Mouse (Mus musculus) heart, postnatal 25 days (tissue): ENCODE results near the gene Rps12. TPM values are rescaled to one million over a fixed set of nuclear protein-coding genes. Genes with fewer than 3 reads are reported as not detected.

Source experiments
- DNase-seq: peaks from one replicate; pipeline ENCODE4 v3.0.0; 2022; ENCODE audit warnings: low spot score
- intact Hi-C: fragments of 180-260 bp; cut with DNase I; formaldehyde crosslinking; loops from one replicate; pipeline ENCODE4 v1.15.1; 2025
- total RNA-seq, 2 experiments: library from RNA; stranded (reverse); gene quantifications; 2 replicates each; pipeline ENCODE4 v1.2.3; 2021

Rps12 gene
- total RNA-seq = 100 to 1,000 TPM; 173 to 245 TPM

DNA sequence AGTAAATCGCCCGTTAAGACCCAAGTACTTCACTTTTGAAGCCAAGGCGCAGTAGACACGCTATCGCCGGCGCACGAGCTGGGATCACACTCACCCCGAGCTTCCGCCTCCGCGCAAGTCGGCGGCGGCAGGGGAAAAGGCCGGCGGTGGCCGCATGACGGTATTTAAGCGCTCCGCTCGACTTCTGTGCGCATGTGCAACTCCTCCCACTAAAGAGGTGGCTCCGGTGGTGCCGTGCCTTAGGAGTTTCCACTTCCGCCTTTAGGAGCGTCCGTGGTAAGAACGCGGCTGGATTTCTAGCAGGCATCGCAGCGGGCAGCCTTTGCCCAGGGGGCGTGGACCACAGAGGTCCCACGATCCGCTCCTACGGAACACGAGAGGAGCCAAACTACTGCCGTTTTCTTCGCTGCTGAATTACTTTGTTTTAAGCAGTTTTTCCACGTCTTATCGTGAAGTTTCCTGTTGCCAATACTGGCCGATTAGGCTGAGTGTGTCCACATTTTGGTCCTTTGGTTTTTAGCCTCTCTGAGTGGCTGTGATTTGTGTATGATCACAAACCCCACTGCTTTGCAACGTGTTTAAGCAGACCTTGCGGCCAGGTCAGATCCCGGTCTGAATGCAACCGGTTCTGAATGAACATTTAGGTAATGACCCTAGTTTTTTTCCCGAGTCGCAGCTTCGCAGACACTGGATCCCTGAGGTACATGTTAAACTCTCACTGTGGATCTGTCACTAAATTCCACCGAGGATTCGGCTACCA is at the start of gene Rps12:
Gene Rps12 (minus strand): TSS at position 214 of the 760 bp plus-strand sequence.
- intact Hi-C loops = no loop called here
- DNase-seq = peak; percentile 98

DNA sequence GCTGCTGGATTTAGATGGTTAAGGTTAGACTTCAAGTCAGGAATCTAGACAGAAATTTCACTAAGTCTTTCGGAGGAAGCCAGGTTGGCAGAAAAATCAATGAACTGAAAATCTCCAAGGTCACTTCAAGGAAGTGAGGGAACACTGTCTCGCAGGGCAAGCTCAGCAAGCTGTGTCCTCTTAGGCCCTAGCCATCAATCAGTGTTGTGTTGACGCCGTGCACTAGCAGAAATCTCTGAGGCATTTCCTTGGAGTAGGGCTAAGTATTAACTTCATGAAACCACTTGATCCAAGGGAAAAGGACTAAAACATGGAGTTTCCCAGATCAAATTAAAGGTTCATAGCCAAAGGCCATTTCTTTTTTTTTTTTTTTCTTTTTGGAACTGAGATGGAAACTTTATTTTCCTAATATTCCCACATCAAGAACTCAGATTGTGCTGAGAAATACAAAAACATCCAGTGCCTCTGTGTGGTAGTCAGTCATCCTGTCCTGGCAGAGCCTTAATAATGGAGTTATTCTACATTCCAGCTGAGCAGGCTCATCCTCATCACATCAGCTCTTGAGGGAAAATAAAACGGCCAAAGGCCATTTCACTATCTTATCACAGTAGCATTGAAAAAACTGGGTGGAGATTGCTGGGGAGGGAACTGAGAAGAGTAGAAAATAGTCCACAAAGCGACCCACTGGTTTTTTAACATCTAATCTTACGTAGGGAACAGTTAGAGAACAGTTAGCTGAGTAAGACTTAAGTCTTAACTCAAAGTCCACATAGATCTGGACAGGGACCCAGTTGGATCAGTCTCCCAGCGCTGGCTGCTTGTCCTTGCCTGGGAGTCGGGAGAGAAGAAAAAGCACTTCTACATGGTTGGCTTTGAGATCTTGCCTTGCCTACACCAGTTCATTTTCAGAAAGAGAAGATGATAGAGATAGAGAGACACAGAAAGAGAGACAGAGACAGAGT is 49.2 kb upstream of the Rps12 start:
- intact Hi-C loops = no loop called here
- no peak for DNase-seq

DNA sequence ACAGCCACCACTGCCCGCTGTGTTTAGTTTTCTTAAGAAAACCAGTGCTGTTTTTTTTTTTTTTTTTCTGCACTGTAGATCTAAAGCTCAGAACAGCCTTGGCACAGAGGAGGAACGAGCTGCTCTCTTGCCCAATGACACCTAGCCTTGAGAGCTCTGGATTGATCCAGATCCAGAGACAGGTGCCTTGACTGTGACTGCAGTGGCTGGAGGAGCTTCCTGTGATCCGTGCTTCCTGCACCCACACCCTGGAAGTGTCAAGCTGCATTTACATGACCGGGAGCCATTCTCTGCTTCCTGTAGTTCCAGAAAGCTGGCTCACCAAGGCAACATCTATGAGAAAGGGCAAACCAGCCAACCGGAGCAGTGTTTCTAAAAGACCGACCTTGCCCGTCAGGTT is 39.4 kb upstream of the Rps12 start:
- intact Hi-C loops = no loop called here
- no peak for DNase-seq

DNA sequence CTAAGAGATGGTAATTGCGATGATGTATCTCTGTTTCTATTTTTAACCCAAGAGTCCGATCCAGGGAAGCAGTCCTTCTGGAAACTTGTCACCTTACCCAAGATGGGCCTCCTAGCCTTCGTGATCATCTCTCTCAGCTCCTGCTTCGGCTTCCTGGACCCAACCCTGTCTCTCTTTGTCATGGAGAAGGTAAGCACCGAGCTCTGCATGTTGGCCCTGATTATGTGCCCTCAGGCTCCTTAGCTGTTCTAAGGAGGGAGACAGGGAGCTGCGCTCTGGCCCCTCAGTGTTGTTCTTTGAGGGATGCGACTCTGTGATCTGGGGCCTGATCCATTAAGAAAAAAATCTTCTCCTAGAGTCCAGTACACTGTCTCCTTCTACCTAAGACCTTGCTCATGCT is 29.2 kb upstream of the Rps12 start:
- intact Hi-C loops = loop anchor here (10.0 kb wide), 2 partner anchors 159 to 479 kb away; partner anchors contain the start of gene Taar5
- DNase-seq = no peak

DNA sequence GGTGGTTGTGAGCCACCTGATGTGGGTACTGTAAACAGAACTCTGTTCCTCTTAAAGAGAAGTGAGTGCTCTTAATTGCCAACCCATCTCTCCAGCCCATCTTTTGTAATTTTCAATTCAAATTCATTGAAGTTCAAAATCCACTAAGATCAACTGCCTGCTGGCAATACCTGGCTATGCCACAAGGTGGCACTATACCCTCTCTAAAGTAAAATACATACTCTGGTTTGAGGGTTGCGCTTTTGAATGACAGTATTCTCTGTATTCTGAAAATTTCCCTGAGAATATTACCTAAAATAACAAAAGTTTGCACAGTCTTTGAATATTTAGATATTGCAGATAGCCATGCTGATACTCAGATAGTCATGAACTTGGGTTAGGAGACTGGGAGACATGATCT is 28.1 kb upstream of the Rps12 start:
- no peak for DNase-seq
- intact Hi-C loops = loop anchor here (1.0 to 10.0 kb wide), 3 partner anchors 160 to 480 kb away; partner anchors contain the start of gene Taar5

DNA sequence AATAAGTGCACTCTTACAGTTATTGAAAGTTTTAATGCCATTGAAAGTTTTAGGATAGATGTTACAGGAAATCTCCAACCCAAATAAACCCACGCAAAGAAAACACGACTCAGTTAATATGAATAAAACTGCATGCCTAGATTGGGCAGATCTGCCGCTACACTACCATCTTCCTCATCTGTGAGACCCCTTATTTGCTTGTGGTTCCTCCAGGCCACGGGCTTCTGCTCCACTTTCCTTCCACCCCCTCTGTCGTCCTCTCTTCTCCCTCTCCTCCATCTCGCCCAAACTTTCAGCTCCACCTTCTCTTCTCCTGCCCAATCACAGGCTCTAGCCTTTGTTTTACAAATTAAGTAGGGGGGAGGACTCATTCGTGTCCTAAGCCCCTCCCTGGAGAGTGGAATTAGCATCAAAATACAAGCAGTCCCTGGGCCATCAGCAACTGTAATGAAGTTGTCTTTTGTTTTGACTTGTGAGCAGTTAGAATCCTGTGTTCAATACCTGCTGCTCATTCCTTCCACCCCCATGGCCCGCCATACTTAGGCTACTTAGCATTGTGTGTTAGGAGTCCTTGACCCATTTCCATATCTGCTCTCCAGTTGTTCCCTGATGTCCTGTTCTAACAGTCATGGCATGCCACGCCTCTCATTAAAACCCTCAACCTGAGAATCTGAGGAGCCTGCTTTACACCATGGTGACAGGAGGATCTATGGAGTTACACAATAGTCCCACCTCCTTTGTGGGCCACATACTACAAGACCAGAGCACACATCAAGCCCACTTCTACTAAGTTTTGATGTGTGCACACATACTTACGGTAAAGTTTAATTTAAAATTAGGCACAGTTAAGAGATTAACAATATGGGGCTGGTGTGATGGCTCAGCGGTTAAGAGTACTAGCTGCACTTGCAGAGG is 26.0 kb upstream of the Rps12 start:
- intact Hi-C loops = loop anchor here (2.0 to 10.0 kb wide), 3 partner anchors 162 to 482 kb away; partner anchors contain the start of gene Taar5
- DNase-seq = no peak

DNA sequence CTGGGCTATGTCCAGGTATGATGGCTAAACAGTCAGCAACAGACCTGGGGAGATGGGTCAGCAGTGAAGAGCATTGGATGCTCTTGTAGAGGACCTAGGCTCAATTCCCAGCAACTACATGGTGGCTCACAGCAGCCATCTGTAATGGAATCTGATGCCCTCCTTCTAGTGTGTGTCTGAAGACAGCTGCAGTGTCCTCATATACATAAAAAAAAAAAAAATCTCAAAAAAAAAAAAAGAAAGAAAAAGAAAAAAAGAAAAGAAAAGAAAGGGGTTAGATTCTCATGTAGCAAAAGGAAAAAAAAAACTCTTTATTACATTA is 25.3 kb upstream of the Rps12 start:
- intact Hi-C loops = loop anchor here (2.0 to 10.0 kb wide), 3 partner anchors 162 to 482 kb away; partner anchors contain the start of gene Taar5
- DNase-seq = no peak

DNA sequence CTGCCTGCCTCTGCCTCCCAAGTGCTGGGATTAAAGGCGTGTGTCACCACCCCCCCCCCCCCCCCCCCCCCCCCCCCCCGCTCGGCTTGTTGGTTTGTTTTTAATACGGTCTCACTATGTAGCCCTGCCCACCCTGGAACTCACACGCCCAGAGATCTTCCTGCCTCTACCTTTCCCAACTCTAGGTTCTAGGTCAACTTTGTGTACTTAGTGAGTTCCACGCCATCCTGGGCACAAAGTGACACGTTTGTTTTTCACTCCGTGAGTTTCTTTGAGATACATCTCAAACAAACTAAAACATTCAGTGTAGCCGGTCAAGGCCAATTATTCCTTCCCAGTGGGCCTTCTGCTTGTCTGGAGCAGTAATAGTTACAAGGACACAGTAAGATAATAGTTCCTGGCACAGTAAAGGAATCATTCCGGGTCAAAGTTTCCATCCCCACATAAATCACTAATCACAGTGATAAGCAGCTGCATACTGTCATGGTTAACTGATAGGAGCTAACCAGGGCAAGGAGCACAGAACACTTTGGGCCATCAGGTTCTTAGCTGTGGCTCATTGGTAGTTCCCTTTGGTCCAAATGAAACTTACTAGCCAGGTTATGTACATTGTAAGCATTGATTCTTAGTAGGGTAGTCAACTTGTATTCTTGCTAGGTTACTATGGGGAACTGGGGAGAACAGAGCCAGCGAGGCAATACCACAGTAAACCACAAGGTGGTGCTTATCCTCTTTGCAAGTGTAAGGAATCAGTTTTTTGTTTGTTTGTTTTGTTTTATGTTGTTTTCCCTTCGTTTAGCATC is 24.8 kb upstream of the Rps12 start:
- DNase-seq = no peak
- intact Hi-C loops = loop anchor here (2.0 to 10.0 kb wide), 3 partner anchors 163 to 483 kb away; partner anchors contain the start of gene Taar5

DNA sequence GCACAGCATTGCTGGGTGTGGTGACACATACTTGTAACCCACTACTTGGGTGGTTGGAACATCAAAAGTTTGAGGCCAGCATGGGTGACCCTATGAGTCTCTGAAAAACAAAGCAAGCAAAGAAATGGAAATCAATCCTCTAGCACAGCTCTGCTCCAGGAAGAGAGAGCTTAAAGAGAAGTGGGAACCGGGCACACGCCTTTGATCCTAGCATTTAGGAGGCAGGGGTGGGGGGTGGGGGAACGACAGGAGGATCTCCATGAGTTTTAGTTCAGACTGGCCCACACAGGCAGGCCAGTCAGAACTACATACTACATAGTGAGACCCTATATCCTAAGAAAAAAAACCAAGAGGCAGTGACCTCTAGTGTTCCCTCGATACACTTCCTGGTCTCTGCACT is 19.1 kb upstream of the Rps12 start:
- DNase-seq = no peak
- intact Hi-C loops = no loop called here

DNA sequence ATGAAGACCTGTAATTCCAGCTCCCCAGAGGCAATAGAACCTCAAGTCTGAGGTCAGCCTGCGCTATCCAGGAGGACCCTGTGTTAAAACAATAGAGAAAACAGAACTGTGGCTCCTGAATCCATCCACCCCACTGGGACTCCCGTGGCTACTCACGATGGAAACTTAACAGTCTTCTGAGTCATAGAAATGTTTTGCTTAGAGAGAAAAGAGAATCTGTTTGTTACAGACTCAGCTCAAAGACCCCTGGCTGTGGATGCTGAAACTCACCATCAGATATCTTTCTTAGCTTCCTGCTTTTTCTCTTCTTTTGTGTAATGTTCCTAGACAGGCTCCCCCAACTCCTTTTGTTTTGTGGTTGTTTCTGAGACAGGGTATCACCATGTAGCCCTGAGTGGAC is 17.6 kb upstream of the Rps12 start:
- no peak for DNase-seq
- intact Hi-C loops = no loop called here

DNA sequence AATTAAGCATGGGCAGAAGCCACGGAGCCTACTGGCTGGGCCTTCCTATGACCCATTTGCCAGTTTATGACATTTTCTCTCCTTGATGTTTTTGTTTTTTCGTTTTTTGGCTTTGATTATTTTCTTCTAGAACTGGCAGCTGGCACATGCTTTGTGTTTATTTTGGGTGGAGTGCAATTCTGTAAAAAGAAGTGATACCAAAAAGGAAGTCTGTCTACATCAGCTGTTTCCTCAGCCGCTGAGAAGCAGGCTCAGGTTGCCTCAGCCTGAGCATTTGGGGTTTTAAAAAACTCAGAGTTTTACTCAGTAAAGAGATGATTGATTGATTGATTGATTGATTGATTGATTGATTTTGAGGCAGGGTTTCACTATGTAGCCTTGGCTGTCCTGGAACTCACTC is 15.8 kb upstream of the Rps12 start:
- no peak for DNase-seq
- intact Hi-C loops = no loop called here

DNA sequence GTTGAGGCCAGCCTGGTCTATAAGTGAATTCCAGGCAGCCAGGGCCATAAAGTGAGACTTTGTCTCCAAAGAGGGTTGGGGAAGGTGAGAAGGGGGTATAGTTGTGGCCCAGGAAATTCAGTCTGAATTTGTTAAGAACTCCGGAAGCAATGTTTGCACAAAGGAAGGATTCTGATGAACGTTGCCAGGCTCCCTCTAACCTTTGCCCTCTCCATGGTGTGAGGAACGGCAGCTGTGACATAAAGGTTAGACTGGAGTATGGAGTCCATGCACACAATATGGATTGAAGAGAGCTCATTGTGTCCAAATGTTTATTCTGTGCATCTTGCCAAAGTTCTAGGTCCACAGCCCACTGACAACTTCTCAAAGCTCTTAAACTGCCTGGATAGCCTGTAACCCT is 12.9 kb upstream of the Rps12 start:
- no peak for DNase-seq
- intact Hi-C loops = no loop called here

DNA sequence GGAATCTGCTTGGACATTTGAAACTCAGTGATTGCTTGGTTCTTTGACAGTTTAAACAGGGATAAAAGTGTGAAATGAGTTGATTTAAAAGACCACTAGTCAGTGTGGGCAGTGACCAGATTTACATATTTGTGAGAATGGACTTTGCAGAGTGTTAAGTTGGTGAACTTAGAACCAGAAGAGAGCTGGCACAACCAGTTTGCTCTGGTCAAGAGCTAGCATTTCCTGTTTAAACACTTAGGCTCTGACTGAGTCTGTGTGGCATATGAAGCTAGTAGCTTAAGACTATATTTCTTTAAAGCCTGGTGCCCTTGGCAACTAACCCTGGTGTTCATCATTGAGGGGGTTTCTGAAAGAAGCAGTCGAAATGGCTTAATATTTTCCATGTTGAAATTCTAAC is 11.1 kb upstream of the Rps12 start:
- intact Hi-C loops = no loop called here

DNA sequence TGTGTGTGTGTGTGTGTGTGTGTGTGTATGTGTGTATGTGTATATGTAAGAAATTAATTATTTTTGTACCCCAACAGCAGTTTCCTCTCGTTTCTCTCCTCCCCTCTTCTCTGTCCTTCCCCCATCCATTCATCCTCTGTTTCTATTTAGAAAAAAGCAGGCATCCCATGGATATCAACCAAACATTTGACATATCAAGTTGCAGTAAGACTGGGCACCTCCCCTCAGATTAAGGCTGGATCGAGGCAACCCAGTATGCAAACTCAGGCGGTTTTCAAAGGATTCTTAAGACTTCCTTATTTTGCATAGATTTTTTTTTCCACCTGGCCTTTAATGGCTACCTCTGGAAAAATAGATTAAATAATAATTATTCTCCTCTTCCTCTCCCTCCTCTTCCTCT is 10.5 kb upstream of the Rps12 start:
- intact Hi-C loops = no loop called here
- DNase-seq = no peak

More for the DNA sequence above, 11.1 kb upstream of the Rps12 start:
- no peak for DNase-seq

DNA sequence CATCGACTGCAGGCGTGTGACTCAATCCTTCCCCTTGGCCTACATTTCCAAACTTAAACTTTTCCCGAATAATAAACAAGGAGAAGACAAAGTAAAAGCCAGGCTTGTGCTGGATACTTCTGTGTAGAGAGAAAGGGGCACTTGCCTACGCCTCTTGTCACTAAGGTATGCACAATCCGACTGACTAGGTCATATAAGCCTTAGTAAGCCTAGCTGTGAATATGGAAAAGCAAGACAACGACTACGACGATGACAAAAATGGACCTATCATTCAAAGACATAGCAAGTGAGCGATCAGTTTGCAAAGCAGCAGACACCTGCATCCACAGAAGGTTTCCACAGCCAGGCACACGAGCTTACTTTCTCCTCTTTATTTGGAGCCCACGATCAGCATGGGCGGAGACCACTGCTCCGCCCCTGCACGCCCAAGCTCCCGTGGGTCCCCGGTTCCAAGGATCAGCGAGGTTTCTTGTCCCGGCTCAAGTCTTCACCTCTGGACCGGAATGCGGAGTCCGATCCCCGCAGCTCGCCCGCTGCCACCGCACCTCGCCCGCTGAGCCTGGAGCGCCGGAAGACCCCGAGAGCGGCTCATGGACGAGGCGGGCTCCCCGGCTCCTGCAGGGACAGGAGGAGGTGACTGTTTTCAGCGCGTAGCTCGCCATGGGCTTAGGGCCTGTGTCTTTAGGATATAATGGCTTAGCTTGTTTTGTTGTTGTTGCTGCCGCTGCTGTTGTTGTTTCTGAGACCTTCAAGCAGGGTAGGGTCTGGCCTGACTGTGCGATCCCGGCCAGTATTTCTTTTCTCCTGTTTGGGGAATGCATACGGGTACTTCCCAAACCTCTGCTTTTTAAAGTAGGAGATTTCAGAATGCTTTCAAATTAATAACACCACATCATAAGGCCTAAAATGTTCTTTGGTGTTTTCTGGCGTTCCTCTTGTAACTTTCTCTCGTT is 9.8 kb upstream of the Rps12 start, which contains the start of gene Slc18b1:
Gene Slc18b1 (plus strand): TSS at position 436 of the 953 bp plus-strand sequence.
- peak; percentile 2 for DNase-seq

DNA sequence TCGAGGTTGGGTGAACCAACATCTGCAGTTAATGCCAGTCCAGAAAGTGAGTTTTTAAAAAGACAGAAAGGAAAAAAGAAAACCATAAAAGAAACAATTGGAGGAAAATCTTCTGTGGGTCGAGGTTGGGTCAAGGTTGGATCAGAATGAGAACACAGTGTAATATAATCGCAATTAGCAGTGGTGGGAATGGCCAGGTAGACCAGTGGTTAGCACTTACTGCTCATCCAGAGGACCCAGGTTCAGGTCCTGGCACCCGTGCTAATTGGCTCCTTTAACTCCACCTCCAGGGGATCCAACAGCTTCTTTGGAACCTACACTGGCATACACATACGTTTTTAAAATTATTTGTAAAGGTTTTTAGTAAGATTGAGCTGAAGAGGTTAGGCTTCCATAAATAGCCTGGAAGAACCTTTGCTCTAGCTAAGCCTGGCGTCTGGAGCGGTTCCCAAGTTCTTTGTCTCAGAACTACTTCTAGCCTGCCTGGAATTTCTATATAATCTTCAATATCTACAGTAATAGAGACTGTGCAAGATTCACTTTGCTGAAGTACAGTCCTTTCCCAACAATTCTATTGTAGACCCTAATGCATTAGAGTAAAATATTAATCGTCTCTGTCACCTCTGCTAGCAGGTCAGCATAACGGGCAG is 8.9 kb upstream of the Rps12 start:
- no peak for DNase-seq
- intact Hi-C loops = no loop called here

More for the DNA sequence above, 9.8 kb upstream of the Rps12 start, which contains the start of gene Slc18b1:
- intact Hi-C loops = no loop called here

DNA sequence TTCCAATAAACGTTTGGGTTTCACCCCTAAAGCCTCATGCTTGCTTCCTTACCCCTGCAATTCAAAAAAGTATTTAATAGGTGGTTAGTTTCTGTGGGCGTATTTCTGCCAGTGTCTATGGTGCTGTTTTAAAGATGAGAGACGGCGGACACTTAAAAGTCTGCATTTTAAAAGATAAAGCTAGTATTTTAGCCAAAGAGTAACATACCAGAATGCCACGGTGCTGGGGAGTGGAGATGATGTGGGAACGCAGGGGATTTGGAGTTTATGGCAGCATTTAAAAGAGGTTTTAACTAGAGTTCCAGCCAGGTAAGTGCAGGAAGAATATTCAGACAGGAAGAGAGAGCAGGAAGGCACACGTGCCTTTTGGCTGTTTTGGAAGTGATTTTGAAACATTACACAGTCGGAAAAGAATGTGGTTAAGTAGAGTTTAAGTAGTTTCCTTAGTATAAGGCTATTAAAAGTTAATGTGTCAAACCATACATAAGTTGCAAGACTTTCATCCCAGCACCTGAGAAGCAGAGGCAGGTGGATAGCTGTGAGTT is 1.1 kb upstream of the Rps12 start:
- DNase-seq = no peak
- intact Hi-C loops = no loop called here
